Mouse (Mus musculus) MEL (cell line): ENCODE data around the gene Mrpl22. TPM values are rescaled to one million over a fixed set of nuclear protein-coding genes. Genes with fewer than 3 reads are reported as not detected.
"Not testable (repeated sequence)": the region's sequence is repeated elsewhere in the genome, so short reads cannot be mapped to it uniquely, and the experiment has no call there.

Experiments used
- DNase-seq: peaks from one replicate; pipeline ENCODE4 v3.0.0; 2011; ENCODE audit warnings: low read depth, low spot score
- H3K27ac ChIP-seq: 2 replicates; pipeline ENCODE4 v1.5.1; 2012; ENCODE audit warnings: low read depth, mild to moderate bottlenecking, control low read depth, low read length, moderate library complexity; ENCODE audit not compliant: control insufficient read depth
- H3K27me3 ChIP-seq, 2 experiments: fragments of 150-350 bp in 1 of 2; sonication (generic) in 1 of 2; 2 replicates each; pipeline ENCODE4 v1.6.1; 2012; ENCODE audit warnings: low read length in 2 of 2, mild to moderate bottlenecking in 2 of 2, improper control_type of control experiment in 1 of 2, moderate library complexity in 1 of 2; ENCODE audit not compliant: insufficient read depth in 2 of 2, control insufficient read depth in 1 of 2
- H3K36me3 ChIP-seq, 2 experiments: 2 replicates each; pipeline ENCODE4 v1.6.1; 2012 to 2014; ENCODE audit warnings: low read length in 2 of 2, improper control_type of control experiment in 1 of 2, inconsistent platforms in 1 of 2, mild to moderate bottlenecking in 1 of 2; ENCODE audit not compliant: insufficient read depth in 2 of 2, control insufficient read depth in 1 of 2
- H3K4me1 ChIP-seq, 2 experiments: fragments of 150-350 bp in 1 of 2; sonication (generic) in 1 of 2; 2 replicates each; pipeline ENCODE4 v1.6.1; 2012; ENCODE audit warnings: low read length in 2 of 2, improper control_type of control experiment in 1 of 2, mild to moderate bottlenecking in 1 of 2; ENCODE audit not compliant: insufficient read depth in 2 of 2, control insufficient read depth in 1 of 2
- H3K4me3 ChIP-seq, 2 experiments: fragments of 150-350 bp in 1 of 2; sonication (generic) in 1 of 2; 2 replicates each; pipeline ENCODE4 v1.5.1; 2012; ENCODE audit warnings: low read depth in 2 of 2, low read length in 2 of 2, mild to moderate bottlenecking in 2 of 2, moderate library complexity in 2 of 2, control low read depth in 1 of 2, improper control_type of control experiment in 1 of 2; ENCODE audit not compliant: control insufficient read depth in 1 of 2, insufficient read depth in 1 of 2
- H3K79me2 ChIP-seq: 2 replicates; pipeline ENCODE4 v1.6.1; 2012; ENCODE audit warnings: mild to moderate bottlenecking, low read length, moderate library complexity; ENCODE audit not compliant: control insufficient read depth, poor library complexity, insufficient read depth
- H3K9ac ChIP-seq: 2 replicates; pipeline ENCODE4 v1.6.1; 2012; ENCODE audit warnings: low read depth, mild to moderate bottlenecking, control low read depth, low read length, moderate library complexity; ENCODE audit not compliant: control insufficient read depth, poor library complexity, severe bottlenecking
- H3K9me3 ChIP-seq: fragments of 150-350 bp; sonication (generic); replicated peaks from 2 replicates; pipeline ENCODE4 v1.6.1; 2012; ENCODE audit warnings: mild to moderate bottlenecking, low read length, improper control_type of control experiment, moderate library complexity; ENCODE audit not compliant: insufficient read depth
- TBP ChIP-seq: IDR thresholded peaks from 2 replicates; pipeline ENCODE4 v1.8.0; 2011; ENCODE audit warnings: low read depth, low read length, improper control_type of control experiment
- polyA plus RNA-seq, 2 experiments: library from polyadenylated mRNA; stranded (reverse) in 1 of 2; unstranded in 1 of 2; fragments of >175 nt in 1 of 2; fragments of >200 nt in 1 of 2; gene quantifications; 2 replicates each; pipeline versions ENCODE4 v1.2.1 to v1.2.4; 2012; ENCODE audit warnings: low replicate concordance in 2 of 2, low read depth in 1 of 2; ENCODE audit not compliant: insufficient read length in 2 of 2, insufficient read depth in 1 of 2, missing spikeins in 1 of 2
- total RNA-seq: library from RNA; depleted of rRNA; stranded (reverse); fragments of 300-350 nt; gene quantifications from 2 replicates; pipeline ENCODE4 v1.2.3, GENCODE M21; 2012; rRNA removed

Mrpl22 gene
- total and polyA plus RNA-seq, 3 experiments: 144 to 187 TPM; not detected in 1

DNA sequence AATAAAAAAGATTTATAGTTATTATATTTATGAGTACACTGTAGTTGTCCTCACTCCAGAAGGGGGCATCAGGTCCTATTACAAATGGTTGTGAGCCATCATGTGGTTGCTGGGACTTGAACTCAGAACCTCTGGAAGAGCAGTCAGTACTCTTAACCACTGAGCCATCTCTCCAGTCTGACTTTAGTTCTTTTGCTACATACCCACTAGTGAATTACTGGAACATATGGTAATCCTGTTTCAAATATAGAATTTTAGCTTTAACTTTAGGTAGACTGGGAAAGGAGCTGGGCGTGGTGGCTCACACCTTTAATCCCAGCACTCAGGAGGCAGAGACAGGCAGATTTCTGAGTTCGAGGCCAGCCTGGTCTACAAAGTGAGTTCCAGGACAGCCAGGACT lies 56.6 kb downstream of the Mrpl22 start:
- not testable (repeated sequence) for H3K9ac ChIP-seq, H3K79me2 ChIP-seq, H3K27ac ChIP-seq, H3K4me3 ChIP-seq, H3K36me3 ChIP-seq, H3K9me3 ChIP-seq, DNase-seq
- Histone ChIP-seq H3K27me3 (peaks cover 19 to 22% of the 10 kb centered on the region in 2 experiments), H3K4me1 (peaks cover 2 to 12% of the 10 kb centered on the region in 2 experiments; a peak in 2 of 4 replicates)
- peak; percentile 87 for TF ChIP-seq TBP

Other genes with a start within 250 kb of the Mrpl22 start
- gene Larp1, start 162.6 kb upstream of the Mrpl22 start, total RNA-seq: 73.9 and 88.3 TPM in 2 replicates
- 1,000 to 10,000 TPM in 1 of 2 experiments, 100 to 1,000 TPM in 1; 201 to 2,325 TPM for gene Larp1, start 162.6 kb upstream of the Mrpl22 start, polyA plus RNA-seq
- gene Gm12248, start 78.5 kb upstream of the Mrpl22 start, total RNA-seq: 0.12 and 0.23 TPM in 2 replicates
- under 1 TPM in 1 of 2 experiments, not detected in 1; 0.65 TPM for gene Gm12248, start 78.5 kb upstream of the Mrpl22 start, polyA plus RNA-seq
- gene Cnot8, start 67.5 kb upstream of the Mrpl22 start, total RNA-seq: 70.3 and 73.3 TPM in 2 replicates
- gene Cnot8, start 67.5 kb upstream of the Mrpl22 start, polyA plus RNA-seq: 10 to 100 TPM in 1 of 2 experiments, not detected in 1; 52.9 TPM
- 68.7 and 71.9 TPM in 2 replicates for gene Gemin5, start 3.1 kb upstream of the Mrpl22 start, total RNA-seq
- 10 to 100 TPM; 46.5 to 52.5 TPM for gene Gemin5, start 3.1 kb upstream of the Mrpl22 start, polyA plus RNA-seq
- gene Igtp, start 27.9 kb downstream of the Mrpl22 start, total RNA-seq: 2.9 and 3.7 TPM in 2 replicates
- gene Igtp, start 27.9 kb downstream of the Mrpl22 start, polyA plus RNA-seq: 1 to 10 TPM in 1 of 2 experiments, not detected in 1; 3.6 TPM
- gene Irgm2, start 28.0 kb downstream of the Mrpl22 start, total RNA-seq: 0.49 and 1.1 TPM in 2 replicates
- gene Irgm2, start 28.0 kb downstream of the Mrpl22 start, polyA plus RNA-seq: 1 to 10 TPM in 1 of 2 experiments, not detected in 1; 1.1 TPM
- not detected in 2 replicates for gene 4930438A08Rik, start 103.1 kb downstream of the Mrpl22 start, total RNA-seq
- gene 4930438A08Rik, start 103.1 kb downstream of the Mrpl22 start, polyA plus RNA-seq: not detected
- 16.0 and 25.7 TPM in 2 replicates for gene Zfp692, start 135.4 kb downstream of the Mrpl22 start, total RNA-seq
- 10 to 100 TPM in 1 of 2 experiments, not detected in 1; 38.0 TPM for gene Zfp692, start 135.4 kb downstream of the Mrpl22 start, polyA plus RNA-seq
- gene Zfp672, start 158.7 kb downstream of the Mrpl22 start, total RNA-seq: 27.2 and 39.5 TPM in 2 replicates
- gene Zfp672, start 158.7 kb downstream of the Mrpl22 start, polyA plus RNA-seq: 10 to 100 TPM in 1 of 2 experiments, not detected in 1; 22.6 TPM
- gene Sh3bp5l, start 159.1 kb downstream of the Mrpl22 start, total RNA-seq: 27.3 and 31.7 TPM in 2 replicates
- 10 to 100 TPM in 1 of 2 experiments, not detected in 1; 32.8 TPM for gene Sh3bp5l, start 159.1 kb downstream of the Mrpl22 start, polyA plus RNA-seq
- 0.19 TPM in 1 of 2 replicates, not detected in the other for gene Lypd8, start 207.4 kb downstream of the Mrpl22 start, total RNA-seq
- under 1 TPM in 1 of 2 experiments, not detected in 1; 0.31 TPM for gene Lypd8, start 207.4 kb downstream of the Mrpl22 start, polyA plus RNA-seq
- not detected in 2 replicates for gene 1810065E05Rik, start 249.4 kb downstream of the Mrpl22 start, total RNA-seq
- gene 1810065E05Rik, start 249.4 kb downstream of the Mrpl22 start, polyA plus RNA-seq: not detected